Mouse (Mus musculus): ENCODE results near the gene Fabp1.

The Fabp1 gene

DNA sequence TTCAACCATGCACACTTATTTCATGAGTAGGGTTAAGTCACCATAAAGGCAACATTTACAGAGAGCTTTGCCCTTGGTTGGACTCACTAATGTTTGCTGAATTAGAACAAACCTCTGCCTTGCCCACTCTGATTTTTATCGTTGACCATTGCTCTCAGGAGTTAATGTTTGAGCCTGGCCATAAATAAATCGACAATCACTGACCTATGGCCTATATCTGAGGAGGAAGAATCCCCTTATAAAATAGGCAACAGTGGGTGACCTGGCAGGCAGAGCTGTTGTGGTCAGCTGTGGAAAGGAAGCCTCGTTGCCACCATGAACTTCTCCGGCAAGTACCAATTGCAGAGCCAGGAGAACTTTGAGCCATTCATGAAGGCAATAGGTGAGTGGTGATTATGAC lies at the start of gene Fabp1:
Gene Fabp1 (plus strand): TSS at position 216 of the 400 bp plus-strand sequence.
- DNase-seq (ENCODE audit: low spot score) = no peak

- no peak for DNase-seq (ENCODE audit: low spot score)
These were observed 48.5 kb upstream of the Fabp1 start for GRCm38 (mm10) chr6:71151098-71151497.

- no peak for DNase-seq (ENCODE audit: low spot score)
These were observed 46.1 kb upstream of the Fabp1 start for GRCm38 (mm10) chr6:71153486-71153885.

DNA sequence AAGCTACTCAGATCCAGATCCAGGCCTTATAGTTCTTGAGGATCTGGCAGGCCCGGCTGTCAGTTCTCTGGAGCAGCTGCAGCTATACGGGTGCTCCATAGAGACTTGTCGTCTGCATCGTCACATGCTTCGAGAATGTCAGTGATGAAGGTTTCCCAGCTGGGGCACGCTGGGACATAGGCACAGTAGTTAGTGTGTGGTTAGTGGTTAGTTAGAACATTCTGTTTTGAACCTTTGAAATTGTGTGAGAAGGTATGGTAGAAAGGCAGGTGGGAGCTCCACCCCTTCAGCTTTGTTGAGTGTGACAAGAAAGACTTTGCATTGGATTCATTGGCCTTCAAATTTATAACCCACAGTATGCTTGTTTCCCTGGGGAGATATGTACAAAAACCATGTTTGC lies 44.8 kb upstream of the Fabp1 start:
- DNase-seq (ENCODE audit: low spot score) = no peak

GRCm38 (mm10) chr6:71156674-71157326 lies 42.8 kb upstream of the Fabp1 start:
- no peak for DNase-seq (ENCODE audit: low spot score)

DNA sequence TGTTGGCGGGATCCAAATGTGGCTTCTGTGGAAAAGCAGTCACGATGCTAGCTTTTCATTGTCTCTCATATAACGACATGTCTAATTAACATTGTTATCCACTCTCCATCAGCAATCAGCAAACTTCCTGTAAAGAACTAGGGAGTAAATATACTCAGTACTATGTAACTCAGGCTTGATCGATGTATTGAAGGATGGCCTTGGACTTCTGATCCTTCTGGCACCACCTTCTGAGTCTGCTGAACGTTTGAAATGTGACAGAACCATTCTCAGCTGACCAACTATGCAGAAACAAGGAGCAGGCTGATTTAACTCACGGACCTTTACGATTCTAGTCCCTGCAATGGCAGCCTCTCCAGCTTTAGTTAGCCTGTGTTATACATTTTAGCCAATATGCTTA lies 38.3 kb upstream of the Fabp1 start:
- DNase-seq (ENCODE audit: low spot score) = no peak

DNA sequence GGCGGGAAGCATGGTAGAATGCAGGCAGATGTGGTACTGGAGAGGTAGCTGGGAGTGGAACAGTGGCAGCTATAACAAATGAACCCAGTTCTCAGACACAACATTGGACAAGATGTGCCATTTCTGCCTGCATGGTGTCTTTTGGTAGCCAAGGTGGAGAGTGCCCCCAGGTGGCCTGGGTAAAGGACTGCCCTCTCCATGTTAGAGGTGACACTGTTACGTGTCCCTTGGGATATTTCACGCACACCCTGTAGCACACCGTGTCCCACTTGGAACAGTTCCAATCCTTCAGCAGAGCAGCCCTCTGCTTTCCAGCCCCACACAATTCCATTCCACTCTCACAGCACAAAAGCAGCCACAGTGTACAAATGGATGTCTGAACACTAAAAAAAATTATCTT lies 37.4 kb upstream of the Fabp1 start:
- DNase-seq (ENCODE audit: low spot score) = no peak

GRCm38 (mm10) chr6:71164394-71164793 lies 35.2 kb upstream of the Fabp1 start:
- DNase-seq (ENCODE audit: low spot score) = no peak

- no peak for DNase-seq (ENCODE audit: low spot score)
These were observed 33.0 kb upstream of the Fabp1 start for GRCm38 (mm10) chr6:71166551-71167169.

DNA sequence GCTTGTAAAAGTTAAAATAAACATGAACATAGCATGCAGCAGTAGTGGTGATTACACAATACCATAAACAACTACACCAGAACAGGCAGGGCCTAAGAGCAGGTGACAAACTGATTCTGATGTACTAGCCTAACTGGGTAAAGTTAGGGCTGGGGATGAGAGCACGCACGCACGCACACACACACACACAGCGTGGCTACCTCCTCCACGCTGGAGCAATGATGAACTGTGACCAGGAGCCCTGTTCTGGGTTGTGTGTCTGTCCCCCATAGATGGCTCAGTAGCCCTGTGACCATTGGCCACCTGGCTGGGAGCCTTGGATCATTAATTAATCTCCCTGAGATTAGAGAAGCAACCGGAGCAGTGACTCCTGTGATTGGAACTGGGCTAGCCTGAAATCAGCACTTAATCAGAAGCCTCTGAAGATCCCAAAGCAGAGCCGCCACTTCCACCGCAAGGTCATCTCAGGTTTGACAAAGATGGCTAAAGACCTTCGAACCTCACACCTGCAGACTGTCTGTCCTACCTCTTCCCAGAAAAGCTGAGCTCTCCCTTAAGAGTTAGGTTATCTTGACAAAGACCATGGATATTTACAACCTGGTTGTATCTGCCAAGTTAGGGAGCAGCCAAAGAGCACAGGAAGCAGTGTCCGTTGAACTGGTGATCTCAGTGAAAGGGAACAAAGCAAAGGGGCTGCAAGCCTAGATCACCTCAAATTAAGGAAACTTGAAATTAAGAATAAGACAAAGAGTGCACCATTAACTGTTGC lies 26.6 kb upstream of the Fabp1 start:
- DNase-seq (ENCODE audit: low spot score) = no peak

DNA sequence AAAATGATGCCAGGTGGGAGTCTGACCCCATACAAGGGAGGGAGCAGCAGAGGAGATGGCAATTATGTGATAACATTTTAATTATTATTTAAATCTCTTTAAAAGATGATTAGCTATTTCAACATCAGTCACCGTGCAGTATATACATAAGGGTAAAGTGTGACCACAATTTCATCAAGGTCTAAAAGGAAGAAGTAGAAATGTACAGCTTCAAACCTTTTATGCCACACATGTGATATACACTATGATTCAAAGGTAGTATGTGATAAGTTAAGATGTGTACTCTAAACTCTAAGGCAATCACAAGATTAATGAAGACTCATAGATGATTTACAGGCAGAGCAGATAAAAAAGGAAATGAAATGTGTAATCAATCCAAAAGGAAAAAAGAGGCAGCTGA lies 19.0 kb upstream of the Fabp1 start:
- DNase-seq (ENCODE audit: low spot score) = no peak

DNA sequence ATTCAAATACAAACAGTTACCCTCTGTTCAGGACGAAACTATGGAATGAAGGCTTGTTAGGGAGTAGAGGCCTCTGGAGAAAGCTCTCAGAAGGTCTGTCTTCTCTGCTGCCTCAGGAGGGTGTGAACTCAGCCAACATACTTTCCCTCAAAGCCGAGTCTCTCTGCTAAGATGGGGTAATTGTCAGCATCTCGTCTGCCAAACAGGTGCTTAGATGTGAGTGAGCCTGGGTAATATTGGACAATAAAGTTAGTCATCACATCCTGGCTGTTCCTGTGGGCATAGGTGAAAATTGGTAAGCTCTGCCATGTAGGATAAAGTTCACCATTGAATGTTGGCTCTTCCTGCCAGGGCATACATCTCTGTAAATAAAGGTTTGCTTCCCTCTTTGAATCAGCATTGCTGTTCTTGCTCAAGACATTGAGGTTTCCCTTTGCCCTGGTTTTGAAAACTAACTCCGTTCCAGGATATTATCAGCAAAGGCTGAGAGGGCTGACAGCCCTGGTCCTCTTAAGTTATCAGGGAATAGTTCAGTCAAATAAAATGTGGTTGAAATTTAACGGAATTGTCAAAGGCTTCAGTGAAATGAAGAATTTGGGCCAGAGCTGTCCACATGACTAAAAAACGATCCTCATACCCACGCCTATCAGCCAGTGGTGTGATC lies 14.6 kb upstream of the Fabp1 start:
- DNase-seq (ENCODE audit: low spot score) = no peak

GRCm38 (mm10) chr6:71189578-71189977 lies 10.0 kb upstream of the Fabp1 start:
- DNase-seq (ENCODE audit: low spot score) = no peak

- DNase-seq (ENCODE audit: low spot score) = no peak
These were observed 9.1 kb upstream of the Fabp1 start for GRCm38 (mm10) chr6:71190501-71190900.

GRCm38 (mm10) chr6:71193151-71193740 lies 6.4 kb upstream of the Fabp1 start:
- no peak for DNase-seq (ENCODE audit: low spot score)

DNA sequence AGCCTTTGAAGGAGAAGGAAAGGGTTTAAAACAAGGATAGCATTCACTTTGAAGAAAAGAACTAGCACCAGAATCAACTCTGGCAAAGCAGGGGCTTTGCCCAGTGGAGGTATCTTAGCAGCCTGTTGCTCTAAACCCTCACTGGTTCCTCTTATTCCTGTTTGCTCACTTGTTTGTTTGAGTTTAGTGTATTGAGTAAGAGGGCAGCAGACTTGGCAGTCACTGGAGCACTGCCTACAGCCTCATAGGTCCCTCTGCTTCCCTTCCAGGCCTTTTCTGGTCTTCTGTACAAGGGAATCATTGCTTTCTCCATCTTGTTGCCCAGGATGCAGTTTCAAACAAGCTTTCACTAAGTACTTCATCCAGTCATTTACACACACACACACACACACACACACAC lies 3.5 kb upstream of the Fabp1 start:
- no peak for DNase-seq (ENCODE audit: low spot score)

- no peak for DNase-seq (ENCODE audit: low spot score)
These were observed 1.7 kb upstream of the Fabp1 start for GRCm38 (mm10) chr6:71197636-71198535.

- DNase-seq (ENCODE audit: low spot score) = no peak
These were observed 2.3 kb downstream of the Fabp1 start for GRCm38 (mm10) chr6:71201925-71202324.

GRCm38 (mm10) chr6:71203674-71204073 lies 4.0 kb downstream of the Fabp1 start:
- DNase-seq (ENCODE audit: low spot score) = no peak

- no peak for DNase-seq (ENCODE audit: low spot score)
These were observed 4.5 kb downstream of the Fabp1 start for GRCm38 (mm10) chr6:71204166-71204565.

GRCm38 (mm10) chr6:71208691-71209090 lies 9.1 kb downstream of the Fabp1 start:
- DNase-seq (ENCODE audit: low spot score) = no peak

Data from layer of hippocampus, adult 11-12 months (tissue).